Mouse (Mus musculus): ENCODE results near the gene Sephs2. TPM values are rescaled to one million over a fixed set of nuclear protein-coding genes. Genes with fewer than 3 reads are reported as not detected.
A peak's percentile ranks its signal among the peaks of the same experiment; 100 is the strongest.

Sephs2 gene
- total RNA-seq (2021): 10 to 100 TPM; 22.1 to 23.7 TPM
- long read RNA-seq, experiment 1, transcript Sephs2-201 (1 exons, 2,177 nt): major isoform, 107 of 107 reads
- long read RNA-seq, experiment 1, partial matches to known transcripts: 0 of 107 reads
- long read RNA-seq, experiment 1, other reads (novel, unspliced or antisense): 0 of 107 reads
- long read RNA-seq, experiment 2, transcript Sephs2-201 (1 exons, 2,177 nt): major isoform, 111 of 111 reads
- long read RNA-seq, experiment 2, partial matches to known transcripts: 0 of 111 reads
- long read RNA-seq, experiment 2, other reads (novel, unspliced or antisense): 0 of 111 reads

DNA sequence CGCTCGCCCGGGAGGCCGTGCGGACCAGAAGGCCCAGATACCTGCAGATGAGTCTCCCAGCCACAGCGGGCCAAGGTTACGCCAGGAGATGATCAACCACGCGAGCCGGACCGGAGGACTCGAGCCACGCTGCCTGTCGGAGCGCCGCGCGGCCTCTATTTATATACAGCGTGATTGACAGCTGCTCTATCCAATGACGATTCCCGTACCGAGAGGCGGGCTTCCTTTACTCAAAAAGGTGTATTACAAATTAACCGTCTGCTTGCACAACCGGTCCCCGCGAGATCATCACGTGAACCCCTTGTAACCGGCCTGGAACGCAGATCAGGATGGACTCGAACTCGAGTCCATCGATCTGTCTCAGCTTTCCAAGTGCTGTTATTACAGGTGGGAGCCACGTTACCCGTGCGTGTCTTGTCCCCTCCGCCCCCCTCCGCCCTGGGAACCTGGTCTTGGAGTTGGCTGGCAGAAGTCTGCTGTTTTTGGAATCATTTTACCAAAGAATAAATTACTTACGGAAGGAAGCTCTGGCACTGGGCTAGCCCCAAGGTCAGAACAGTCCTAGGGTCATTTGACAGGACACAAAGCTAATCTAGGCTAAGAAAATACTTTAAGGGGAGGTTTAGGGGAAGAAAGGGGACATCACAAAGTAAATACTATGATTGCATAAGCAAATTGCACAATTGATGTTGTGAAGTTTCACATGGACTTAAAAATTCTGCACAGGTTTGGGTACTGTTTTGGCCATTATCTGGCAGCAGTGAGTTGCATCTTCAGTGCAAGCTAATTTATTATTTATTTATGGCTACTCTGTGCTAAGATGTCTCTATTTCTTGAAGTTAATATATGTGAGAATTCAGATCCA is at the start of gene Sephs2:
Gene Sephs2 (minus strand): TSS at position 131 of the 865 bp plus-strand sequence.
- peak; percentile 75 to 91 for DNase-seq (ENCODE audit: low spot score in 2 of 2)

DNA sequence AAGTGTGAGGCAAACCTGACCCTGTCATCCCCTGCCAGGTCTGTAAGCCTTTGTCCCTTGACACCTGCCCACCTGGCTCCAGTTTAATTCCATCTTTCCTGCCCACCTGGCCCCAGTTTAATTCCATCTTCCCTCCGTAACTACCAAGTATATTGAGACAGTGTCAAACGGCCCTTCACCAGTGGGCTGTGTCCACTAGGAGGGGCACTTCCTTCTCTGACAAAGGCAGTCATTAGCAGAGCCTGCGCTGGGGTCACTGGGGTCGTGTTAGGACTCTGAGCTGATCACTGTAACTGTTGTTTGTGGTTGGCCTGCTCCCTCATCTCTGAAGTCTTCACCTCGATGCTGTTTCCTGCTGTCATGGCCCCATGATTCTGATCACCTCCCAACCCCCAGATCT is 48.2 kb upstream of the Sephs2 start:
- DNase-seq (ENCODE audit: low spot score in 2 of 2): peak in 1 of 2 experiments; percentile 43

DNA sequence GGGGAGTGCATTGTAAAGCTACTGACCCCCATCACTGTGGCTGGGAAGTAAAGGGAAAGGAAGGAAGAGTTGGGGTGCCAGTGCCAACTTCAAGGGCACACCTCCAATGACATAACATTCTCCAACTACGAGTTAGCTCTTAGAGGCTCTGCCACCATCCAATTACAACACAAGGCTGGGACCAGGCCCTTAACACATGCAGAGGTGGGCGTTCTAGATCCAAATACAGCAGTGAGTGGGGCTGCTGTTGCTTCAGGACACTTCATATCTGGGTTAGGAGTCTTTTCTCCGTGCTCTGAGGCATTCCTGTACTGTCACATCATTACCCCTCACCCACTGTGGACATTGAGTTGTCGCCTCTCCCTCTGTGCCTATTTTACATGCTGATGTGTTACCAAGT is 47.3 kb upstream of the Sephs2 start:
- no peak for DNase-seq (ENCODE audit: low spot score in 2 of 2)

GRCm38 (mm10) chr7:127313912-127314311 is 40.1 kb upstream of the Sephs2 start:
- DNase-seq (ENCODE audit: low spot score in 2 of 2): no peak

GRCm38 (mm10) chr7:127309951-127310350 is 36.1 kb upstream of the Sephs2 start:
- DNase-seq (ENCODE audit: low spot score in 2 of 2): no peak

DNA sequence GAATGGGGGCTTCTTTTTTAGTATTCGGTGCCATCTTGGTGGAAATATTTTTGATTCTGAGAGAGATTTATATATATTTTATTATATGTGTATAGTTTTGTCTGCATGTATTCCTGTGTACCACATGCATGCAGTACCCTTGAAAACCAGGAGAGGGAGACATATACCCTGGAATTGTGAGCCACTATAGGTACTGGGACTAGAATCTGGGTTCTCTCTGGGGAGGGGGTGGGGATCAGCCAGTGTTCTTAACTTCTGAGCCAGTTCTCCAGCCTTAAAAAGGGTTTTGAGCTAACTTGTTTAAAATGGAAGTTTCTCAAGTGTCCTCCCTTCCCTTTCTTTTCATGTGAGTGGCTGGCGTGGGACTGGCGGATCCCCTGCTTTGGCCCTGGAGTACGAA is 35.0 kb upstream of the Sephs2 start:
- peak in 1 of 2 experiments; percentile 49 for DNase-seq (ENCODE audit: low spot score in 2 of 2)

- DNase-seq (ENCODE audit: low spot score in 2 of 2): no peak
Measured at GRCm38 (mm10) chr7:127308431-127308830, 34.6 kb upstream of the Sephs2 start.

DNA sequence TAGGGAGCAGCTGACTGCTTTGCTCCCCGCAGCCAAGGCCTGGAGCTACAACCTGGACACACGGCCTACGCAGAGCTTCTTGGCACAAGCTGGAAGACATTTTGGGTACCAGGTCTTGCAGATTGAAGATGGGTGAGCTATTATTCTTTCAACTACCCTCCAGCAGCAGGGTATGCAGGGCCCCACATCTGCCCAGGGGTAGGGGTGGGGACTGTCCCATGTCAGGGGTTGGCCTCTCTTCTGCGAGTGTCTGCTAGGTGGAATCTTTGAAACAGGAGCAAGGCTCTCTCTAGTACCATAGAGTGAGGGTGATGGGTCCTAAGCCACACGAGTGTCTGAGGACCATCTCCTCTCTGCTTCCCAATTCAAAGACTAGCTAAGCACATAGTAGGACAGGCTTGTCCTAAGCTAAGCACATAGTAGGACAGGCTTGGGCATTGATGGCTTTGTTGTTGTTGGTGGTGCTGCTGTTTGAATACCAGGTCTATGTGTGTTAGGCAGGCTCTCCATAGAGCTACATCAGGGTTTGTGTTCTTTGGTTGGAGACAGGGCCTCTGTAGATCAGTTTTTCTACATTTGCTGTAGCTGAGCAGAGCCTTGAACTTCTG is 23.8 kb upstream of the Sephs2 start:
- no peak for DNase-seq (ENCODE audit: low spot score in 2 of 2)

DNA sequence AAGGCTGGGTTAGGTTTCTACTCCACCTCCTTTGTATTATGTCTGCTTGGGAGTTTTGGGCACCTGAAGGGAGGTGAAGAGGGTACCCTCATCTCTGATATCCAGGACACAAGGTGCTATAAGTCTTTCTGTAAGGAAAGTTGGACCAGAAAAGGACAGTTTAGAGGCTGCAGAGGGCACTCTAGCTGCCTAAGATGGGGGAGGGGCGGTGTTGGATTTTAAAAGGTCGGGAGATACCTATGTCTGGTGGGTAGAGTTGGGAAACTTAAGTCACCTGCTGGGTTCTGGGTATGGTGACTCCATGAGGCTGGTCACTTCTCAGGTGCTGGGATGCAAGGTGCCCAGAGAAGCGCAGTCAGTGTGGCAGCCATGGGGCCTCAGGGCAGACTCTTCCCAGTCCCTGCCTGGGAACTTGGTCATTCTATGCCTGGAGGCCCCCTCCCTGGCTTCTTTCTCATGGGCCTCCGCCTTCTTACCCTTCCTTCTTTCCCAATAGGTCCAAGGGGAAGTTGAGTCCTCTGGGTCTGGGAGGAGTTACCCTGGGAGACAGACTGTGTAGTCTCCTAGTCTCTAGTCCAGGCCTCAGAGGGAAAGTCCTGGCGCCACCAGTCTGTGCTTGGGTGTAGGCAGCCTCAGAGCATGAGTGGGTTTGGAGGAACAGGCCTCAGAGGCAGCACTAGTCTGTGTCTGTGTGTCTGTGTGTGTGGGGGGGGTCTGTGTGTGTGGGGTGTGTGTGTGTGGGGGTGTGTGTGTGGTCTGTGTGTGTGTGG is 23.1 kb upstream of the Sephs2 start:
- DNase-seq (ENCODE audit: low spot score in 2 of 2): no peak

DNA sequence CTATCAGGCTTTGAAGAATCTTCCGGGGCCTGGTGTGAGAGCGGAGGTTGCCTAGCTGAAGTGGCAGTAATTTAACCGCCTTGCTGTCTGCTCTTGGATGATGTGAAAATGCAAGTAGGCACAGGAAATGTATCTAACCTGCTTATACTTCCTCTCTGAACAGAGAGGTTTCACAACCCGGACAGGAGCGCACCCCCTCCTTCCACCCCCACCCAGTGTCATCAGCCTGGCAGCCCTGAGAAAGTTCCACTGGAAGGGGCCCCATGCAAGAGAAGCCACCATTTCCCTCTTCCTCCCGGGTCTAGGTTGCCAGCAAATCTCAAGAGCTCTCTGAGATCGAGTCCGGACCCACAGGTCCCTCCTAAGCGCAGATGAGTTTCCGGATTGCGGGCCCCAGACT is 22.2 kb upstream of the Sephs2 start, which contains the start of gene Itgal:
Gene Itgal (plus strand): TSS at position 163 of the 400 bp plus-strand sequence.
- no peak for DNase-seq (ENCODE audit: low spot score in 2 of 2)

DNA sequence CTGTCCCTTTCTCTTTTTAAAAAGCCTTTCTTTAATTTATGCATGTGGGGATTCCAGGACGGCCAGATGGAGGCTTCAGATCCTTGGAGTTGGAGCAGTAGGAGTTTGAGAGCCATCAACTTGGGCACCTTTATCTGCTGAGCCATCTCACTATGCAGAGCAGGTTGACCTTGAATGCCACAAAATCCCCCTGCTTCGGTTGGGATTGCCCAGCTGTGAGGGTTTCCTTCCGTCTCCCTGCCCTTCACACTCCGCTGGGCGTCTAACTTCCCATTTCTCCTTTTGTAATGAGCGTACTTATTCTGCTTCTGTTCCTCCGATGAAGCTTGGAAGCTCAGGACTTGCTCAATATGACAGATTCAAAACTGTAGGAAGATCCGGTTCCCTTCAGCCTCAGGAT is 16.3 kb upstream of the Sephs2 start:
- DNase-seq (ENCODE audit: low spot score in 2 of 2): no peak

GRCm38 (mm10) chr7:127289306-127289705 is 15.5 kb upstream of the Sephs2 start:
- DNase-seq (ENCODE audit: low spot score in 2 of 2): no peak

DNA sequence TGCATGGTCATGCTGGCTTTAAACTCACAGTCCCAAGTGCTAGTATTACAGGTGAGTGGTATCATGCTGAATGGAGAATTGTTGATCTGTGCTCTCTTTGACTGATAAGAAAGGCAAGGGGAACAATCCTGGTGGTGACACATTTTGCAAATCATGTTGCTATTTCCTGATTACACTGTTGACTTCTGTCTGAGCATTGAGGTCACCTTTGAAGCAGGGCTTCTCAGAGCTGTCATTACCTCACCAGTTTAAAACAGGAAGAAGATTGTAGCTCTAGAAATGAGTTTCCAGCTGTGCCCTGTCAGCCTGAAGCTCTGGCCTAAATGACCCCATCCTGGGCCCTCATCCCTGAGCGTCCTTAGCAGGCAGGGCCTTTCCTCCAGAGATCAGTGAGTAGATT is 14.1 kb upstream of the Sephs2 start:
- no peak for DNase-seq (ENCODE audit: low spot score in 2 of 2)

DNA sequence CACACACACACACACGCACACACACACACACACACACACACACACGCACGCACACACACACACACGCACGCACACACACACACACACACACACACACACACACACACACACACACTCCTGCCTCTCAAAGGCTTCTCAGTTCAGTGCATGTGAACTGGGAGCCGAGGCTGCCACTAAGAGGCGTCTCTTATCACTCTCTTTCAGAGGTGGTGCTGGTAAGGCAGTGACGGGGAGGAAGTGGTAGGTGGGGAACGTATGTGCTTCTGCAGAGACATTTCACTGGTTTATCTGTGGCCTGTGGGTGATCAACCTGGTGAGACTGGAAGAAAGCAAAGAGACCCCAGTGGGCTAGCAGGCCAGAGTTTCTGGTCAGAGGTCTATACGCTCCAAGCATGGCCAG is 11.3 kb upstream of the Sephs2 start:
- no peak for DNase-seq (ENCODE audit: low spot score in 2 of 2)

DNA sequence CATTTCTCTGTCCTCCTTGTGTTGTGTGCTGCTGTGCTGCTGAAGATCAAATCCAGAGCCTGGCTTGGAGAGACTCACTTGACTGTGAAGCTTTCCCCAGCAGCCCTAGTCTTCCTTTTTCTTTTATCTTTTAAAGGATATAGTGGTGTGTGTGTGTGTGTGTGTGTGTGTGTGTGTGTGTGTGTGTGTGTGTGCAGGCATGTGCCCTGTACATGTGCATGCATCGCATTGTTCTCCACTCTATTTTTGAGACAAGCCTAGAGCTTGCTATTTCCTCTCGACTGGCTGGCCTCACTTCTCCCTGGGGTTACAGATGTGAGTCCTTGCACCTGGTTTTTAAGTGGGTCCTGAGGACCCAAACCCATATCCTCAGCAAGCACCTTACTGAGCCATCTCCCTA is 8.3 kb upstream of the Sephs2 start:
- no peak for DNase-seq (ENCODE audit: low spot score in 2 of 2)

DNA sequence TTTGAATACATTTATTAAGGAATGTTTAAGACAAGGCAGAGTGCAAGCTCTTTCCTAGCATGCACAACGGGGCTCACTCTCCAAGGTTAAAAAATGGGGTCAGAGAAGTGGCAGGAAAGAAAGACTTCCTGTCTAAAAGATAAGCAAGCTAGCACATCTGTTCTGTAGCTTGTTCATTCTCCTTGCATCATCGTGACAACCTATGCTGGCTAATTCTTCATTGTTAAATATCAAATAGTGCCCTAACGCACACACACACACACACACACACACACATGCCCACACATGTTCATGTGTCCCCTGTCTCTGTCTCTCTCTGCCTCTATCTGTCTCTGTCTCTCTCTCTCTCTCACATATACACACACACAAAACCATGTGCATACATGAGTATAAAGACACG is 7.3 kb upstream of the Sephs2 start:
- no peak for DNase-seq (ENCODE audit: low spot score in 2 of 2)

- no peak for DNase-seq (ENCODE audit: low spot score in 2 of 2)
Measured at GRCm38 (mm10) chr7:127280092-127280491, 6.2 kb upstream of the Sephs2 start.

- DNase-seq (ENCODE audit: low spot score in 2 of 2): no peak
Measured at GRCm38 (mm10) chr7:127278311-127278710, 4.5 kb upstream of the Sephs2 start.

GRCm38 (mm10) chr7:127276519-127276961 is 2.7 kb upstream of the Sephs2 start:
- no peak for DNase-seq (ENCODE audit: low spot score in 2 of 2)

- DNase-seq (ENCODE audit: low spot score in 2 of 2): peak in 1 of 2 experiments; percentile 49
Measured at GRCm38 (mm10) chr7:127273118-127273923, 534 bp downstream of the Sephs2 start.

All from gastrocnemius, postnatal 4 days (tissue).